Mouse (Mus musculus) liver, postnatal 0 days (tissue): ENCODE data around the gene Vmn2r117.

Experiments
- CTCF ChIP-seq: sonication (generic); IDR thresholded peaks from 2 replicates; pipeline ENCODE4 v1.5.1; 2016; ENCODE audit warnings: antibody characterized with exemption, low read depth
- EP300 ChIP-seq: IDR thresholded peaks from 2 replicates; pipeline ENCODE4 v1.6.1; 2016; ENCODE audit warnings: antibody characterized with exemption, low read depth, mild to moderate bottlenecking

GRCm38 (mm10) chr17:23433150-23433679, 46.3 kb downstream of the Vmn2r117 start:
- no peak for TF ChIP-seq CTCF
- no peak for TF ChIP-seq EP300
